Mouse (Mus musculus): ENCODE results near the gene Nolc1.

Gene Nolc1

GRCm38 (mm10) chr19:46075616-46076607 is at the start of gene Nolc1:
Nolc1 (plus strand) TSS chr19:46075863.
- DNase-seq (ENCODE audit: low read depth) = peak; percentile 100

GRCm38 (mm10) chr19:46026567-46026966 is 49.1 kb upstream of the Nolc1 start:
- DNase-seq (ENCODE audit: low read depth) = no peak

GRCm38 (mm10) chr19:46028747-46029320 is 46.8 kb upstream of the Nolc1 start:
- peak; percentile 65 for DNase-seq (ENCODE audit: low read depth)

- no peak for DNase-seq (ENCODE audit: low read depth)
Observed at GRCm38 (mm10) chr19:46029652-46030051, 46.0 kb upstream of the Nolc1 start.

GRCm38 (mm10) chr19:46030196-46030983 is 45.3 kb upstream of the Nolc1 start:
- no peak for DNase-seq (ENCODE audit: low read depth)

GRCm38 (mm10) chr19:46031689-46032432 is 43.8 kb upstream of the Nolc1 start:
- DNase-seq (ENCODE audit: low read depth) = no peak

- no peak for DNase-seq (ENCODE audit: low read depth)
Observed at GRCm38 (mm10) chr19:46032731-46033510, 42.7 kb upstream of the Nolc1 start.

GRCm38 (mm10) chr19:46033911-46034310 is 41.8 kb upstream of the Nolc1 start:
- DNase-seq (ENCODE audit: low read depth) = no peak

- no peak for DNase-seq (ENCODE audit: low read depth)
Observed at GRCm38 (mm10) chr19:46035971-46036370, 39.7 kb upstream of the Nolc1 start.

GRCm38 (mm10) chr19:46036477-46037242 is 39.0 kb upstream of the Nolc1 start:
- peak; percentile 58 for DNase-seq (ENCODE audit: low read depth)

- peak; percentile 76 for DNase-seq (ENCODE audit: low read depth)
Observed at GRCm38 (mm10) chr19:46037243-46037924, 38.3 kb upstream of the Nolc1 start.

GRCm38 (mm10) chr19:46037925-46038850 is 37.5 kb upstream of the Nolc1 start:
- DNase-seq (ENCODE audit: low read depth) = no peak

GRCm38 (mm10) chr19:46038851-46039260 is 36.8 kb upstream of the Nolc1 start:
- DNase-seq (ENCODE audit: low read depth) = no peak

GRCm38 (mm10) chr19:46039478-46039877 is 36.2 kb upstream of the Nolc1 start:
- DNase-seq (ENCODE audit: low read depth) = peak; percentile 91

- peak; percentile 86 for DNase-seq (ENCODE audit: low read depth)
Observed at GRCm38 (mm10) chr19:46040149-46040902, 35.3 kb upstream of the Nolc1 start.

- DNase-seq (ENCODE audit: low read depth) = peak; percentile 57
Observed at GRCm38 (mm10) chr19:46041299-46041932, 34.2 kb upstream of the Nolc1 start.

- DNase-seq (ENCODE audit: low read depth) = peak; percentile 86
Observed at GRCm38 (mm10) chr19:46041933-46042475, 33.7 kb upstream of the Nolc1 start.
